Mouse (Mus musculus) brain, embryonic 14.5 days (tissue): ENCODE data around the gene Zfp352. TPM values are rescaled to one million over a fixed set of nuclear protein-coding genes. Genes with fewer than 3 reads are reported as not detected.
"Not testable (repeated sequence)": the region's sequence is repeated elsewhere in the genome, so short reads cannot be mapped to it uniquely, and the experiment has no call there.

Experiments used
- DNase-seq: peaks from one replicate; pipeline ENCODE4 v3.0.0-alpha.2; 2011; ENCODE audit warnings: low read depth
- CTCF ChIP-seq: fragments of 200-500 bp; IDR thresholded peaks from 2 replicates; pipeline ENCODE4 v1.5.1; 2012; ENCODE audit warnings: inconsistent platforms, mild to moderate bottlenecking, moderate library complexity, borderline replicate concordance; ENCODE audit not compliant: insufficient read depth, insufficient read length; ENCODE audit errors: extremely low read depth
- POLR2A ChIP-seq: fragments of 200-500 bp; IDR thresholded peaks from 2 replicates; pipeline ENCODE4 v1.6.1; 2012; ENCODE audit warnings: mild to moderate bottlenecking, inconsistent platforms, borderline replicate concordance; ENCODE audit not compliant: poor library complexity, insufficient read depth, insufficient read length, severe bottlenecking; ENCODE audit errors: extremely low read depth
- polyA plus RNA-seq: library from polyadenylated mRNA; depleted of rRNA; stranded (reverse); fragments of >200 nt; gene quantifications from 2 replicates; pipeline ENCODE4 v1.2.3, GENCODE M21; 2012; rRNA removed

The Zfp352 gene
- polyA plus RNA-seq = not detected in 2 replicates

- DNase-seq = no peak
- TF ChIP-seq POLR2A = no peak
- no peak for TF ChIP-seq CTCF
These were observed at the start of gene Zfp352 for GRCm38 (mm10) chr4:90218520-90218919. Zfp352 (plus strand) TSS chr4:90218820.

GRCm38 (mm10) chr4:90170890-90171483 lies 47.6 kb upstream of the Zfp352 start:
- DNase-seq = peak; percentile 88
- TF ChIP-seq POLR2A = no peak
- TF ChIP-seq CTCF = peak; percentile 48; the same call in 1 of the 2 replicates

GRCm38 (mm10) chr4:90174036-90174435 lies 44.6 kb upstream of the Zfp352 start:
- DNase-seq = no peak
- TF ChIP-seq CTCF = no peak
- no peak for TF ChIP-seq POLR2A

GRCm38 (mm10) chr4:90203421-90203820 lies 15.2 kb upstream of the Zfp352 start:
- TF ChIP-seq CTCF (no peak), POLR2A (no peak)
- DNase-seq = no peak

GRCm38 (mm10) chr4:90211475-90211874 lies 7.1 kb upstream of the Zfp352 start:
- TF ChIP-seq CTCF = no peak
- TF ChIP-seq POLR2A = no peak
- peak; percentile 78 for DNase-seq

GRCm38 (mm10) chr4:90212076-90212475 lies 6.5 kb upstream of the Zfp352 start:
- DNase-seq = no peak

GRCm38 (mm10) chr4:90235646-90236045 lies 17.0 kb downstream of the Zfp352 start:
- not testable (repeated sequence) for DNase-seq

More at GRCm38 (mm10) chr4:90212076-90212475, 6.5 kb upstream of the Zfp352 start:
- TF ChIP-seq POLR2A (no peak), CTCF (no peak)

GRCm38 (mm10) chr4:90269781-90270180 lies 51.2 kb downstream of the Zfp352 start:
- no peak for DNase-seq
- no peak for TF ChIP-seq POLR2A
- TF ChIP-seq CTCF = no peak
